9 mouse cellular contexts compared by ENCODE assay signal in the genomic region with DNA sequence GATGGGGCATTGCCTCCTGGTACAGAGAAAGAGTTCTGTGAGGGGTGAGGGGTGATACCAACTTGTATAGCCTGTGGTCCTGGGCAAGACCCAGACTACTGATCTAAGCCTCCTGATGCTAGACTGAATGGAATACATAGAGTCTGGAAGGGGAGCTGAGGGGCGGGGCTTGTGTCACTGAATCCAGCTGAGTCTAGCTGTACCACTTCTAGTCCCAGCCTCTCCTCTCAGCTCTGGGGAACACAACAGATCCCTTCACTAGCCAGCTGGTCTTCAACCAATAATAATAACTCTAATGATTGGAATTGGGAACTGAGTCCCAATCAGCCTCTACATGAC. TPM values are rescaled to one million over a fixed set of nuclear protein-coding genes. Genes with fewer than 3 reads are reported as not detected.
DNase-seq lines count a peak whose midpoint lies in the region; ATAC-seq and TF ChIP-seq lines count a peak whose summit lies in the region.
"Had no signal": no experiment of that assay in that cellular context is flagged by ENCODE, and none has a peak within 500 bp of the region (broad histone marks: within the 10 kb centered on the region; RNA-seq: fewer than 3 reads in every experiment).

No protein-coding gene starts in this region.

- peaks cover 20% of the 10 kb centered on the region for H3K4me1 ChIP-seq in liver, embryonic 12.5 days
- peaks cover 8% of the 10 kb centered on the region; the same call in 1 of the 2 replicates for H3K4me1 ChIP-seq in liver, postnatal 0 days (ENCODE audit: insufficient read depth)
- H3K4me1 ChIP-seq in forebrain, embryonic 14.5 days (ENCODE audit: control insufficient read depth, insufficient read depth, low read length) = peaks cover 20% of the 10 kb centered on the region
- peaks cover 20% of the 10 kb centered on the region for H3K4me1 ChIP-seq in limb, embryonic 13.5 days
- H3K4me1 ChIP-seq in stomach, embryonic 14.5 days (ENCODE audit: control insufficient read depth, insufficient read depth, low read length) = peaks cover 12% of the 10 kb centered on the region

- peak overlapping the region; percentile 59 for H3K4me3 ChIP-seq in liver, embryonic 12.5 days
- no peak overlapping the region for H3K4me3 ChIP-seq in liver, postnatal 0 days (ENCODE audit: low read depth, low read length)
- H3K4me3 ChIP-seq in forebrain, embryonic 14.5 days (ENCODE audit: low read depth, low read length) = peak overlapping the region; percentile 51; the same call in 1 of the 2 replicates
- H3K4me3 ChIP-seq in limb, embryonic 13.5 days = peak overlapping the region; percentile 59
- H3K4me3 ChIP-seq in stomach, embryonic 14.5 days (ENCODE audit: low read depth, low read length) = peak overlapping the region; percentile 52

- 80% methylated on average over 1 of the region's 1 CpGs for WGBS in liver, embryonic 12.5 days (ENCODE audit: insufficient replicate concordance)
- 73% methylated on average over 1 of the region's 1 CpGs for WGBS in liver, postnatal 0 days (ENCODE audit: insufficient replicate concordance)
- 81% methylated on average over 1 of the region's 1 CpGs for WGBS in forebrain, embryonic 14.5 days
- WGBS in limb, embryonic 13.5 days = 83% methylated on average over 1 of the region's 1 CpGs
- 89% methylated on average over 1 of the region's 1 CpGs for WGBS in stomach, embryonic 14.5 days

- H3K9me3 ChIP-seq in liver, embryonic 12.5 days (replicated peaks) = no peaks in the 10 kb centered on the region
- H3K9me3 ChIP-seq in liver, postnatal 0 days (ENCODE audit: low read length) = no peaks in the 10 kb centered on the region
- H3K9me3 ChIP-seq in forebrain, embryonic 14.5 days (replicated peaks; ENCODE audit: control insufficient read depth, low read length) = no peaks in the 10 kb centered on the region
- no peaks in the 10 kb centered on the region for H3K9me3 ChIP-seq in limb, embryonic 13.5 days
- H3K9me3 ChIP-seq in stomach, embryonic 14.5 days (ENCODE audit: control insufficient read depth, low read depth, low read length) = no peaks in the 10 kb centered on the region

- no peak for TF ChIP-seq CTCF in liver, postnatal 0 days (IDR thresholded peaks at IDR 0.05; ENCODE audit: low read depth)

- H3K27ac ChIP-seq in liver, embryonic 12.5 days = no peak overlapping the region
- no peak overlapping the region for H3K27ac ChIP-seq in liver, postnatal 0 days (ENCODE audit: low read depth)
- no peak overlapping the region for H3K27ac ChIP-seq in forebrain, embryonic 14.5 days (ENCODE audit: low read depth, low read length)
- no peak overlapping the region for H3K27ac ChIP-seq in limb, embryonic 13.5 days
- no peak overlapping the region for H3K27ac ChIP-seq in stomach, embryonic 14.5 days (ENCODE audit: low read length)

- peak overlapping the region; percentile 87 for H3K4me2 ChIP-seq in liver, embryonic 12.5 days
- no peak overlapping the region; the same call in 1 of the 2 replicates for H3K4me2 ChIP-seq in liver, postnatal 0 days (ENCODE audit: low read depth, low read length)
- H3K4me2 ChIP-seq in forebrain, embryonic 14.5 days (ENCODE audit: low read length) = peak overlapping the region; percentile 93
- peak overlapping the region; percentile 97 for H3K4me2 ChIP-seq in limb, embryonic 13.5 days (replicated peaks)
- peak overlapping the region; percentile 94 for H3K4me2 ChIP-seq in stomach, embryonic 14.5 days (replicated peaks; ENCODE audit: low read depth, low read length)

- H3K27me3 ChIP-seq in liver, embryonic 12.5 days (replicated peaks) = peaks cover 59% of the 10 kb centered on the region
- peaks cover 35% of the 10 kb centered on the region for H3K27me3 ChIP-seq in liver, postnatal 0 days (ENCODE audit: insufficient read depth, low read length)
- H3K27me3 ChIP-seq in forebrain, embryonic 14.5 days (replicated peaks; ENCODE audit: control insufficient read depth, insufficient read depth, low read length) = peaks cover 27% of the 10 kb centered on the region
- peaks cover 52% of the 10 kb centered on the region for H3K27me3 ChIP-seq in limb, embryonic 13.5 days
- H3K27me3 ChIP-seq in stomach, embryonic 14.5 days (ENCODE audit: control insufficient read depth, insufficient read depth, low read length) = peaks cover 19% of the 10 kb centered on the region

- H3K36me3 ChIP-seq in liver, embryonic 12.5 days = no peaks in the 10 kb centered on the region
- no peaks in the 10 kb centered on the region for H3K36me3 ChIP-seq in liver, postnatal 0 days (replicated peaks; ENCODE audit: insufficient read depth, low read length)
- H3K36me3 ChIP-seq in forebrain, embryonic 14.5 days (ENCODE audit: control insufficient read depth, insufficient read depth, low read length) = no peaks in the 10 kb centered on the region
- 0 out of 2 replicates have a peak, but pooled peaks cover 2% of the 10 kb centered on the region for H3K36me3 ChIP-seq in limb, embryonic 13.5 days
- H3K36me3 ChIP-seq in stomach, embryonic 14.5 days (ENCODE audit: control insufficient read depth, insufficient read depth, low read length) = no peaks in the 10 kb centered on the region

- TF ChIP-seq EP300 in liver, postnatal 0 days (IDR thresholded peaks at IDR 0.05; ENCODE audit: low read depth) = no peak

- H3K9ac ChIP-seq in liver, embryonic 12.5 days = no peak overlapping the region
- H3K9ac ChIP-seq in liver, postnatal 0 days (replicated peaks) = no peak overlapping the region
- H3K9ac ChIP-seq in forebrain, embryonic 14.5 days (ENCODE audit: low read length) = no peak overlapping the region
- H3K9ac ChIP-seq in limb, embryonic 13.5 days = no peak overlapping the region
- no peak overlapping the region for H3K9ac ChIP-seq in stomach, embryonic 14.5 days (replicated peaks; ENCODE audit: low read depth, low read length)

- no peak for DNase-seq in liver, postnatal 0 days
- no peak for DNase-seq in forebrain, embryonic 14.5 days (ENCODE audit: low spot score)
- no peak for DNase-seq in cerebellum, adult 9-10 months
- DNase-seq in gastrocnemius, postnatal 4 days (ENCODE audit: low spot score in 2 of 2) = no peak

- ATAC-seq in liver, embryonic 12.5 days = no peak
- ATAC-seq in liver, postnatal 0 days = no peak
- no peak for ATAC-seq in forebrain, embryonic 14.5 days
- ATAC-seq in limb, embryonic 13.5 days (ENCODE audit: low FRiP score, low read depth) = peak; percentile 31
- no peak; the same call in 1 of the 2 replicates for ATAC-seq in stomach, embryonic 14.5 days (ENCODE audit: insufficient number of reproducible peaks, insufficient read depth, low FRiP score, low read depth)
- ATAC-seq: Patski had no signal

RNA-seq across cellular contexts. Expression of a gene that starts 0.4 kb away (rescaled TPM):
- not detected in 2 replicates for polyA plus RNA-seq in liver, embryonic 12.5 days (2016; fragmentation: Nextera tagmentation; extraction: Ambion mirVana)
- not detected in 2 replicates for polyA plus RNA-seq in liver, postnatal 0 days (2015; fragmentation: Nextera tagmentation; extraction: Ambion mirVana)
- 0.46 and 0.52 TPM in 2 replicates for polyA plus RNA-seq in forebrain, embryonic 14.5 days (2014; fragmentation: Nextera tagmentation; extraction: Ambion mirVana)
- 0.03 and 0.05 TPM in 2 replicates for polyA plus RNA-seq in limb, embryonic 13.5 days (2015; fragmentation: Nextera tagmentation; extraction: Ambion mirVana)
- 0.04 and 0.13 TPM in 2 replicates for polyA plus RNA-seq in stomach, embryonic 14.5 days (2014; fragmentation: Nextera tagmentation; extraction: Ambion mirVana)
- total RNA-seq in gastrocnemius, postnatal 4 days (2021) = under 1 TPM; 0.07 to 0.13 TPM
- polyA plus RNA-seq: Patski had no signal

RNA-seq across cellular contexts. Expression of a gene that starts 23.4 kb away (rescaled TPM):
- 1.2 TPM in 2 replicates for polyA plus RNA-seq in liver, embryonic 12.5 days (2016; fragmentation: Nextera tagmentation; extraction: Ambion mirVana)
- 0.05 and 0.07 TPM in 2 replicates for polyA plus RNA-seq in liver, postnatal 0 days (2015; fragmentation: Nextera tagmentation; extraction: Ambion mirVana)
- 5.9 and 6.5 TPM in 2 replicates for polyA plus RNA-seq in forebrain, embryonic 14.5 days (2014; fragmentation: Nextera tagmentation; extraction: Ambion mirVana)
- polyA plus RNA-seq in limb, embryonic 13.5 days (2015; fragmentation: Nextera tagmentation; extraction: Ambion mirVana) = 11.3 and 11.9 TPM in 2 replicates
- polyA plus RNA-seq in stomach, embryonic 14.5 days (2014; fragmentation: Nextera tagmentation; extraction: Ambion mirVana) = 7.1 and 7.7 TPM in 2 replicates
- total RNA-seq in gastrocnemius, postnatal 4 days (2021) = 1 to 10 TPM; 5.8 to 5.9 TPM
- total RNA-seq: hematopoietic stem cell, adult 5-6 weeks had no signal

RNA-seq across cellular contexts. Expression of a gene that starts 27.1 kb away (rescaled TPM):
- not detected in 2 replicates for polyA plus RNA-seq in liver, embryonic 12.5 days (2016; fragmentation: Nextera tagmentation; extraction: Ambion mirVana)
- not detected in 2 replicates for polyA plus RNA-seq in liver, postnatal 0 days (2015; fragmentation: Nextera tagmentation; extraction: Ambion mirVana)
- not detected in 2 replicates for polyA plus RNA-seq in forebrain, embryonic 14.5 days (2014; fragmentation: Nextera tagmentation; extraction: Ambion mirVana)
- polyA plus RNA-seq in limb, embryonic 13.5 days (2015; fragmentation: Nextera tagmentation; extraction: Ambion mirVana) = not detected in 2 replicates
- not detected in 2 replicates for polyA plus RNA-seq in stomach, embryonic 14.5 days (2014; fragmentation: Nextera tagmentation; extraction: Ambion mirVana)
- not detected for total RNA-seq in gastrocnemius, postnatal 4 days (2021)
- total RNA-seq: hematopoietic stem cell, adult 5-6 weeks had no signal
- polyA plus RNA-seq: Patski had no signal

RNA-seq across cellular contexts. Expression of a gene that starts 31.3 kb away (rescaled TPM):
- polyA plus RNA-seq in liver, embryonic 12.5 days (2016; fragmentation: Nextera tagmentation; extraction: Ambion mirVana) = not detected in 2 replicates
- not detected in 2 replicates for polyA plus RNA-seq in liver, postnatal 0 days (2015; fragmentation: Nextera tagmentation; extraction: Ambion mirVana)
- 0.14 and 0.17 TPM in 2 replicates for polyA plus RNA-seq in forebrain, embryonic 14.5 days (2014; fragmentation: Nextera tagmentation; extraction: Ambion mirVana)
- not detected in 2 replicates for polyA plus RNA-seq in limb, embryonic 13.5 days (2015; fragmentation: Nextera tagmentation; extraction: Ambion mirVana)
- polyA plus RNA-seq in stomach, embryonic 14.5 days (2014; fragmentation: Nextera tagmentation; extraction: Ambion mirVana) = 0.20 TPM in 1 of 2 replicates, not detected in the other
- not detected for total RNA-seq in gastrocnemius, postnatal 4 days (2021)
- total RNA-seq: hematopoietic stem cell, adult 5-6 weeks had no signal
- polyA plus RNA-seq: Patski had no signal

RNA-seq across cellular contexts. Expression of a gene that starts 50.1 kb away (rescaled TPM):
- 0.32 and 0.54 TPM in 2 replicates for polyA plus RNA-seq in liver, embryonic 12.5 days (2016; fragmentation: Nextera tagmentation; extraction: Ambion mirVana)
- 0.12 and 0.19 TPM in 2 replicates for polyA plus RNA-seq in liver, postnatal 0 days (2015; fragmentation: Nextera tagmentation; extraction: Ambion mirVana)
- polyA plus RNA-seq in forebrain, embryonic 14.5 days (2014; fragmentation: Nextera tagmentation; extraction: Ambion mirVana) = 1.1 and 1.2 TPM in 2 replicates
- 7.0 and 8.2 TPM in 2 replicates for polyA plus RNA-seq in limb, embryonic 13.5 days (2015; fragmentation: Nextera tagmentation; extraction: Ambion mirVana)
- polyA plus RNA-seq in stomach, embryonic 14.5 days (2014; fragmentation: Nextera tagmentation; extraction: Ambion mirVana) = 29.7 and 30.0 TPM in 2 replicates
- total RNA-seq in gastrocnemius, postnatal 4 days (2021) = under 1 TPM in 1 of 2 experiments, not detected in 1; 0.39 TPM
- total RNA-seq: hematopoietic stem cell, adult 5-6 weeks had no signal
- polyA plus RNA-seq: Patski had no signal
